Mouse (Mus musculus) brain, embryonic 14.5 days (tissue): ENCODE measurements around the gene Tex52.

ENCODE experiments used
- CTCF ChIP-seq: fragments of 200-500 bp; IDR thresholded peaks from 2 replicates; pipeline ENCODE4 v1.5.1; 2012; ENCODE audit warnings: inconsistent platforms, mild to moderate bottlenecking, moderate library complexity, borderline replicate concordance; ENCODE audit not compliant: insufficient read depth, insufficient read length; ENCODE audit errors: extremely low read depth
- POLR2A ChIP-seq: fragments of 200-500 bp; IDR thresholded peaks from 2 replicates; pipeline ENCODE4 v1.6.1; 2012; ENCODE audit warnings: mild to moderate bottlenecking, inconsistent platforms, borderline replicate concordance; ENCODE audit not compliant: poor library complexity, insufficient read depth, insufficient read length, severe bottlenecking; ENCODE audit errors: extremely low read depth

- TF ChIP-seq POLR2A = no peak
- TF ChIP-seq CTCF = no peak
Measured at GRCm38 (mm10) chr6:128361901-128362300, 13.4 kb upstream of the Tex52 start.
